Mouse (Mus musculus) cerebellum, adult 2 months (tissue): ENCODE results near the gene Mboat7.

Experiments
- CTCF ChIP-seq: fragments of 200-500 bp; IDR thresholded peaks from 2 replicates; pipeline ENCODE4 v1.5.1; 2011; ENCODE audit warnings: low read depth, mild to moderate bottlenecking, control low read depth, low read length, moderate library complexity, borderline replicate concordance; ENCODE audit not compliant: insufficient read depth
- POLR2A ChIP-seq: fragments of 200-500 bp; IDR thresholded peaks from 2 replicates; pipeline ENCODE4 v1.6.1; 2011; ENCODE audit warnings: low read length, control low read depth, borderline replicate concordance; ENCODE audit not compliant: insufficient read depth

DNA sequence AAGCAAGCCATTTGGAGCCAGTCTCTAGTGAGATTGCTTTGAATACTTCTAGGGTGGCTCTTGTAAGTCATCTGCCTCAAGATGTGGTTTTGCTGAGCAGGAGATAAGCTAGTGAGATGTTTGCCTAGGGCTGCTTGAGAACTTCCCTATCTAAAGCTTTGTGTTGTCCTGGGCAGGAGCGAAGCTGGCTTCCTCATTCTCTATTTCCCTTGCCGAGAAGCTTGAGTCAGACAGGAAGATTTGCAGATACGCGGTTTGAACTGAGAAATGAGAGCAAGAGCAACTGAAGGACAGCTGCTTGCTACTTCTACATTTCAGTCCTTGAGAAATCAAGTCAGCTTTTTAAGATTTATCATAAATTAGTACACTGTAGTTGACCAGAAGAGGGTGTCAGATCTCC, 13.7 kb upstream of the Mboat7 start:
- no peak for TF ChIP-seq POLR2A
- no peak for TF ChIP-seq CTCF
